Mouse (Mus musculus) erythroblast, embryonic 14.5 days (primary cell): Measurements from ENCODE around the gene Btbd9.

Source experiments
- GATA1 ChIP-seq: IDR thresholded peaks from 2 replicates; pipeline ENCODE4 v1.6.1; 2012; ENCODE audit warnings: low read length, inconsistent platforms, mixed read lengths
- TAL1 ChIP-seq: IDR thresholded peaks from 3 replicates; pipeline ENCODE4 v1.6.1; 2012; ENCODE audit warnings: low read length, inconsistent platforms, mixed read lengths

DNA sequence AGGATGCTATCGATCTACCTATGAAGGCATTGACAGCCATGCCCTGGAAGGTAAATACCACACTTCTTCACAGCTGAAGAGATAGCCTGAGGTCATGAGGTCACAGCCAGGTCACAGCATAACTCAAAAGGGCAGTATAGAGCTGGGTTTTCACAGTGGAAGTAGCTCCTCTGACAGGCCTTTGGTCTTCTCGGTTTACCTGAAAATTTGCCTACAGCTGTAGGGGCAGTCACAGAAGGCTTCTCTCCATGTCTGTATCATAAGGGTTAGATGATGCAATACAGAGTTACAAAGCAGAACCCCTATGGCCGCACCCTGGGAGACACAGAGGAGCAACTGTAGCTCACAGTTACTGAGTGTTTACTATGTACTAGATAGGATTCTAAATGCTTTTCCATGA lies 163.3 kb downstream of the Btbd9 start:
- TF ChIP-seq GATA1 = no peak
- no peak for TF ChIP-seq TAL1
